Mouse (Mus musculus) colon, adult 2 months (tissue): ENCODE results near the gene Ddx21. TPM values are rescaled to one million over a fixed set of nuclear protein-coding genes. Genes with fewer than 3 reads are reported as not detected.

ENCODE experiments used
- polyA plus RNA-seq: library from polyadenylated mRNA; depleted of rRNA; stranded (reverse); fragments of >200 nt; gene quantifications from 2 replicates; pipeline ENCODE4 v1.2.3, GENCODE M21; 2012; rRNA removed

Ddx21 gene
- 5.8 and 6.5 TPM in 2 replicates for polyA plus RNA-seq

DNA sequence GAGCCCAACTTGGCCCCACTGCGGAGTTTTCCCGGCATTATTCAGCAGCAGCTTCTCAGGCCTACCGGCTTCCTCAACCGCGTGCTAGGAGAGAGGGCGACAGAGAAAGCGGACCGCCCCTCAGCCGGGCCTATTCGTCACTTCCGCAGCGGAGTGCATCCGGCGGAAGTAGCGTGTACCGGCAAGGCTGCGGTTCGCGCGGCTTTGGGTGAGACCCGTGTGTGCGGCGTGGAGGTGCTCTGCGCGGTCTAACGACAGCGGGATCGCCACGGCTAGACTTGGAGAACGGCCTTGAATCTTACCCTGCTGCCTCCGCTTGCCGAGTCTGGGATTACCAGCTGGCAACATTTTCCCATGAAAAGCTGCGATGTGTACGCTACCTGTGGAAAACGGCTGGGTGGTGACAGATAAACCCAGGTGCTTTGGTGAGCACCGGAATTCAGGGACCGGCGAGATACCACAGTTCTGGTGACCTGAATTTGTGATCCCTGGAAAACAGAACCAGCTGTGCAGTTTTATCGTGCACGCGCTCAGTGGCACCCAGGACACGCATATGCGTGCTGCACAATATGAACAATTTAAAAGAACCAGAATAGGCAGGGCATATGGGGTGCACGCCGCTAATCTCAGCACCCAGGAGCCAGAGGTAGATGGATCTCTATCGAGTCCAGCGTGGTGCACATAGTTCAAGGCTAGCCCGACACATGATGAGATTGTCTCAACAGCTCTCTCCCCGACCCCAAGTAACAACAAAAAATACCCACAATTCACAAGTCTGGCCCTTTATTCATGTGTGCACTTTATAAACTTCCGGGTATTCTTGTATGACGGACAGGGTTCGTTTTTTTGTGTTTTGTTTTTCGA lies at the start of gene Ddx21:
Gene Ddx21 (minus strand): TSS at position 105 of the 864 bp plus-strand sequence.

GRCm38 (mm10) chr10:62650881-62651810 lies 49.1 kb upstream of the Ddx21 start, which contains the start of gene Ddx50:
TSS of gene Ddx50 (minus strand) at chr10:62651218.

GRCm38 (mm10) chr10:62578338-62579100 lies 23.6 kb downstream of the Ddx21 start, which contains the start of gene Kif1bp:
TSS of gene Kif1bp (minus strand) at chr10:62578457.

Other genes starting within 250 kb of the Ddx21 start
- 87.9 and 91.0 TPM in 2 replicates for gene Hk1, start 222.4 kb downstream of the Ddx21 start, polyA plus RNA-seq
- 7.9 and 14.6 TPM in 2 replicates for gene Hkdc1, start 179.8 kb downstream of the Ddx21 start, polyA plus RNA-seq
- gene 4930507D05Rik, start 152.8 kb downstream of the Ddx21 start, polyA plus RNA-seq = not detected in 2 replicates
- gene Supv3l1, start 152.5 kb downstream of the Ddx21 start, polyA plus RNA-seq = 10.7 and 11.9 TPM in 2 replicates
- 4.7 and 4.8 TPM in 2 replicates for gene Vps26a, start 115.5 kb downstream of the Ddx21 start, polyA plus RNA-seq
- 6.4 and 9.5 TPM in 2 replicates for gene Srgn, start 74.8 kb downstream of the Ddx21 start, polyA plus RNA-seq
- gene Kif1bp, start 23.8 kb downstream of the Ddx21 start, polyA plus RNA-seq = 34.7 and 39.4 TPM in 2 replicates
- gene Ddx50, start 48.9 kb upstream of the Ddx21 start, polyA plus RNA-seq = 6.9 and 7.8 TPM in 2 replicates
- gene Stox1, start 123.8 kb upstream of the Ddx21 start, polyA plus RNA-seq = 0.22 and 0.47 TPM in 2 replicates
- gene Ccar1, start 190.0 kb upstream of the Ddx21 start, polyA plus RNA-seq = 47.2 and 50.3 TPM in 2 replicates